Mouse (Mus musculus): ENCODE data around the gene Slc3a1.

GRCm38 (mm10) chr17:85040913-85041312 is 12.7 kb downstream of the Slc3a1 start:
- TF ChIP-seq CTCF (IDR thresholded peaks at IDR 0.05; ENCODE audit: control insufficient read depth, insufficient read depth, insufficient replicate concordance, low read depth, low read length) (no peak), POLR2A (IDR thresholded peaks at IDR 0.05; ENCODE audit: control insufficient read depth, low read depth, low read length) (no peak)

Data from testis, adult 2 months (tissue).